Mouse (Mus musculus) bone marrow macrophage, adult 2 months (primary cell): ENCODE results near the gene Prrt3. TPM values are rescaled to one million over a fixed set of nuclear protein-coding genes. Genes with fewer than 3 reads are reported as not detected.
A peak's percentile ranks its signal among the peaks of the same experiment; 100 is the strongest.

ENCODE experiments used
- H3K27ac ChIP-seq: 2 replicates; pipeline ENCODE4 v1.5.1; 2012; ENCODE audit warnings: low read depth, low read length; ENCODE audit not compliant: insufficient read depth
- H3K4me1 ChIP-seq: 2 replicates; pipeline ENCODE4 v1.6.1; 2012; ENCODE audit warnings: low read length; ENCODE audit not compliant: control insufficient read depth, insufficient read depth
- H3K4me3 ChIP-seq: 2 replicates; pipeline ENCODE4 v1.5.1; 2012; ENCODE audit warnings: mild to moderate bottlenecking, low read length, moderate library complexity; ENCODE audit not compliant: insufficient read depth
- CTCF ChIP-seq: IDR thresholded peaks from 2 replicates; pipeline ENCODE4 v1.5.1; 2012; ENCODE audit warnings: low read depth, mild to moderate bottlenecking, low read length, moderate library complexity
- POLR2A ChIP-seq: IDR thresholded peaks from 2 replicates; pipeline ENCODE4 v1.6.1; 2012; ENCODE audit warnings: mild to moderate bottlenecking, low read depth, low read length, borderline replicate concordance
- polyA plus RNA-seq: library from polyadenylated mRNA; stranded (reverse); fragments of >200 nt; gene quantifications from 2 replicates; pipeline ENCODE4 v1.2.4, GENCODE M21; 2012; ENCODE audit not compliant: missing spikeins, insufficient read depth, insufficient read length

Prrt3 gene
- polyA plus RNA-seq, 1 experiment, result not detected

- peaks cover 14% of the 10 kb centered on the region for H3K4me1 ChIP-seq
- H3K4me3 ChIP-seq, result no peak overlapping the region
- TF ChIP-seq POLR2A, result no peak
- TF ChIP-seq CTCF, result no peak
- H3K27ac ChIP-seq, result no peak overlapping the region
Observed at GRCm38 (mm10) chr6:113472061-113472460, 29.7 kb downstream of the Prrt3 start.

- Histone ChIP-seq H3K4me1 (peaks cover 7% of the 10 kb centered on the region), H3K27ac (no peak within 1 kb of the TSS), H3K4me3 (no peak within 1 kb of the TSS)
- TF ChIP-seq POLR2A, result no peak
- TF ChIP-seq CTCF, result no peak
Observed at GRCm38 (mm10) chr6:113471297-113471936, 30.3 kb downstream of the Prrt3 start, which contains the start of gene Il17rc. Gene Il17rc (plus strand): TSS chr6:113471427.

- H3K4me1 ChIP-seq, result peaks cover 5% of the 10 kb centered on the region
- no peak overlapping the region for H3K27ac ChIP-seq
- TF ChIP-seq CTCF (0 out of 2 replicates have a peak, but pooled peaks have one; percentile 30), POLR2A (no peak)
- H3K4me3 ChIP-seq, result peak overlapping the region; percentile 18
Observed at GRCm38 (mm10) chr6:113469432-113469831, 32.3 kb downstream of the Prrt3 start.

- peak overlapping the region; percentile 18 for H3K4me3 ChIP-seq
- H3K27ac ChIP-seq, result no peak overlapping the region
- no peak for TF ChIP-seq POLR2A
- no peak; the same call in 1 of the 2 replicates for TF ChIP-seq CTCF
- peaks cover 5% of the 10 kb centered on the region for H3K4me1 ChIP-seq
Observed at GRCm38 (mm10) chr6:113469021-113469420, 32.7 kb downstream of the Prrt3 start.

GRCm38 (mm10) chr6:113468512-113468911 is 33.2 kb downstream of the Prrt3 start:
- Histone ChIP-seq H3K4me3 (no peak overlapping the region), H3K4me1 (peaks cover 5% of the 10 kb centered on the region), H3K27ac (no peak overlapping the region)
- TF ChIP-seq CTCF (no peak), POLR2A (no peak)

GRCm38 (mm10) chr6:113465602-113466001 is 36.1 kb downstream of the Prrt3 start:
- H3K27ac ChIP-seq, result no peak overlapping the region
- peaks cover 5% of the 10 kb centered on the region for H3K4me1 ChIP-seq
- H3K4me3 ChIP-seq, result no peak overlapping the region
- TF ChIP-seq CTCF, result no peak
- TF ChIP-seq POLR2A, result no peak

- peaks cover 3% of the 10 kb centered on the region for H3K4me1 ChIP-seq
- TF ChIP-seq CTCF (no peak), POLR2A (no peak)
- no peak overlapping the region for H3K27ac ChIP-seq
- H3K4me3 ChIP-seq, result no peak overlapping the region
Observed at GRCm38 (mm10) chr6:113464040-113464439, 37.7 kb downstream of the Prrt3 start.

GRCm38 (mm10) chr6:113458635-113459034 is 43.1 kb downstream of the Prrt3 start:
- Histone ChIP-seq H3K4me1 (peaks cover 6% of the 10 kb centered on the region), H3K27ac (no peak overlapping the region), H3K4me3 (no peak overlapping the region)
- TF ChIP-seq POLR2A (no peak), CTCF (no peak)

GRCm38 (mm10) chr6:113457952-113458534 is 43.7 kb downstream of the Prrt3 start, which contains the start of gene Il17re:
Gene Il17re (plus strand): TSS chr6:113458484.
- H3K27ac ChIP-seq, result no peak within 1 kb of the TSS
- no peak for TF ChIP-seq CTCF
- TF ChIP-seq POLR2A, result no peak
- no peak within 1 kb of the TSS for H3K4me3 ChIP-seq
- peaks cover 6% of the 10 kb centered on the region for H3K4me1 ChIP-seq

GRCm38 (mm10) chr6:113455007-113455406 is 46.7 kb downstream of the Prrt3 start:
- TF ChIP-seq POLR2A, result no peak
- TF ChIP-seq CTCF, result no peak
- Histone ChIP-seq H3K27ac (no peak overlapping the region), H3K4me3 (no peak overlapping the region), H3K4me1 (peaks cover 6% of the 10 kb centered on the region)

- Histone ChIP-seq H3K27ac (no peak overlapping the region), H3K4me1 (peaks cover 6% of the 10 kb centered on the region), H3K4me3 (no peak overlapping the region)
- no peak for TF ChIP-seq CTCF
- TF ChIP-seq POLR2A, result no peak
Observed at GRCm38 (mm10) chr6:113451839-113452238, 49.9 kb downstream of the Prrt3 start.
